Mouse (Mus musculus) 3134 (cell line): ENCODE data around the gene Celsr2.
A peak's percentile ranks its signal among the peaks of the same experiment; 100 is the strongest.

Experiments used
- DNase-seq: peaks from one replicate; pipeline ENCODE4 v3.0.0-alpha.2; 2011; ENCODE audit warnings: low spot score; ENCODE audit not compliant: insufficient read length; ENCODE audit errors: extremely low read depth

Celsr2 gene

GRCm38 (mm10) chr3:108413634-108414360 is 1.6 kb downstream of the Celsr2 start:
- DNase-seq = no peak

- no peak for DNase-seq
These were observed 3.6 kb downstream of the Celsr2 start for GRCm38 (mm10) chr3:108411754-108412121.

GRCm38 (mm10) chr3:108411026-108411753 is 4.2 kb downstream of the Celsr2 start:
- DNase-seq = no peak

GRCm38 (mm10) chr3:108410359-108410714 is 5.0 kb downstream of the Celsr2 start:
- DNase-seq = no peak

GRCm38 (mm10) chr3:108409656-108410358 is 5.5 kb downstream of the Celsr2 start:
- no peak for DNase-seq

- DNase-seq = no peak
These were observed 6.8 kb downstream of the Celsr2 start for GRCm38 (mm10) chr3:108408517-108409008.

- no peak for DNase-seq
These were observed 9.0 kb downstream of the Celsr2 start for GRCm38 (mm10) chr3:108406306-108406885.

- DNase-seq = no peak
These were observed 9.6 kb downstream of the Celsr2 start for GRCm38 (mm10) chr3:108405536-108406305.

GRCm38 (mm10) chr3:108402528-108402920 is 12.8 kb downstream of the Celsr2 start:
- no peak for DNase-seq

- DNase-seq = peak; percentile 93
These were observed 13.4 kb downstream of the Celsr2 start for GRCm38 (mm10) chr3:108401692-108402527.

GRCm38 (mm10) chr3:108400442-108400841 is 14.9 kb downstream of the Celsr2 start:
- DNase-seq = no peak

GRCm38 (mm10) chr3:108398281-108398680 is 17.1 kb downstream of the Celsr2 start:
- no peak for DNase-seq

GRCm38 (mm10) chr3:108392793-108393192 is 22.6 kb downstream of the Celsr2 start:
- no peak for DNase-seq

GRCm38 (mm10) chr3:108392299-108392698 is 23.1 kb downstream of the Celsr2 start:
- DNase-seq = no peak

- DNase-seq = peak; percentile 76
These were observed 26.2 kb downstream of the Celsr2 start for GRCm38 (mm10) chr3:108389111-108389545.

GRCm38 (mm10) chr3:108386186-108386585 is 29.2 kb downstream of the Celsr2 start:
- no peak for DNase-seq

GRCm38 (mm10) chr3:108384425-108384824 is 30.9 kb downstream of the Celsr2 start:
- DNase-seq = no peak

- peak; percentile 86 for DNase-seq
These were observed 31.6 kb downstream of the Celsr2 start, which contains the start of gene Psrc1 for GRCm38 (mm10) chr3:108383485-108384354. TSS of gene Psrc1 (plus strand) at chr3:108383839.
